In genomic region chr17:7246893-7247556, GRCm38 (mm10) we compare ENCODE assay signal across 21 mouse cellular contexts.
A peak's percentile ranks its signal among the peaks of the same experiment; 100 is the strongest.
DNase-seq lines count a peak whose midpoint lies in the region; TF ChIP-seq lines count a peak whose summit lies in the region.
"Had no signal": no experiment of that assay in that cellular context is flagged by ENCODE, and none has a peak within 500 bp of the region (broad histone marks: within the 10 kb centered on the region; RNA-seq: fewer than 3 reads in every experiment).

No protein-coding gene starts in this region.

- TF ChIP-seq CTCF in ES-Bruce4 (IDR thresholded peaks at IDR 0.05; ENCODE audit: low read depth, low read length): no peak
- TF ChIP-seq CTCF in brain, embryonic 14.5 days (IDR thresholded peaks at IDR 0.05; ENCODE audit: borderline replicate concordance, extremely low read depth, insufficient read depth, insufficient read length): no peak

- in situ Hi-C loops in ES-E14 (cut with MboI; ENCODE audit: low sequenced_read_pairs in 2 of 2, unreplicated experiment in 2 of 2): no loop called here

- H3K9me3 ChIP-seq in ES-Bruce4 (replicated peaks; ENCODE audit: control insufficient read depth, insufficient read depth, low read length, poor library complexity, severe bottlenecking) (no peaks in the 10 kb centered on the region), ES-E14 (ENCODE audit: control insufficient read depth, insufficient read depth, low read depth, low read length) (no peaks in the 10 kb centered on the region)
- H3K9me3 ChIP-seq in hindbrain, embryonic 10.5 days: no peaks in the 10 kb centered on the region
- H3K9me3 ChIP-seq: embryonic facial prominence, embryonic 15.5 days; forebrain, embryonic 12.5 days; heart, embryonic 10.5 days; hindbrain, embryonic 13.5 days had no signal

- peak; percentile 73 for DNase-seq in heart, adult 11 months
- no peak for DNase-seq in heart, adult 8-10 months (ENCODE audit: low spot score)
- DNase-seq in ES-E14 (ENCODE audit: low read depth, low spot score): peak; percentile 58
- peak; percentile 29 for DNase-seq in brain, embryonic 14.5 days (ENCODE audit: low read depth)
- DNase-seq in hindbrain, embryonic 10.5 days (ENCODE audit: low spot score): no peak
- no peak for DNase-seq in gastrocnemius, adult 8-10 months (ENCODE audit: low spot score in 2 of 2)
- DNase-seq: adrenal gland, postnatal 14 days; cerebellum, adult 18-20 months; cerebellum, postnatal 10 days; gastrocnemius, postnatal 25 days; heart, postnatal 10 days; heart, postnatal 4 days; kidney, adult 11 months; kidney, adult 9 months had no signal

- peaks cover 3% of the 10 kb centered on the region for H3K4me1 ChIP-seq in ES-Bruce4 (ENCODE audit: control insufficient read depth, insufficient read depth, low read length)
- H3K4me1 ChIP-seq in ES-E14 (ENCODE audit: control insufficient read depth in 2 of 2, insufficient read depth in 2 of 2, low read length in 2 of 2, poor library complexity in 1 of 2): no peaks in the 10 kb centered on the region
- no peaks in the 10 kb centered on the region for H3K4me1 ChIP-seq in hindbrain, embryonic 10.5 days (replicated peaks)
- H3K4me1 ChIP-seq: embryonic facial prominence, embryonic 15.5 days had no signal

- H3K4me3 ChIP-seq in ES-Bruce4 (ENCODE audit: low read depth, low read length): no peak overlapping the region
- H3K4me3 ChIP-seq in ES-E14 (ENCODE audit: insufficient read depth in 1 of 2, low read depth in 1 of 2, low read length in 2 of 2, poor library complexity in 1 of 2, severe bottlenecking in 1 of 2): no peak overlapping the region
- no peak overlapping the region for H3K4me3 ChIP-seq in hindbrain, embryonic 10.5 days
- H3K4me3 ChIP-seq: embryonic facial prominence, embryonic 15.5 days; erythroblast, embryonic 14.5 days; forebrain, embryonic 12.5 days; heart, embryonic 10.5 days; hindbrain, embryonic 13.5 days had no signal

- TF ChIP-seq EP300 in ES-Bruce4 (IDR thresholded peaks at IDR 0.05; ENCODE audit: insufficient read depth, low read depth, low read length): peak; percentile 50; the same call in 1 of the 2 replicates

- no peaks in the 10 kb centered on the region for H3K36me3 ChIP-seq in ES-Bruce4 (ENCODE audit: control insufficient read depth, insufficient read depth, low read length, poor library complexity, severe bottlenecking)
- peaks cover 8% of the 10 kb centered on the region; the same call in 1 of the 2 replicates for H3K36me3 ChIP-seq in ES-E14 (ENCODE audit: control insufficient read depth, insufficient read depth, low read length, poor library complexity, severe bottlenecking)
- peaks cover 31% of the 10 kb centered on the region for H3K36me3 ChIP-seq in hindbrain, embryonic 10.5 days

- no peak overlapping the region for H3K9ac ChIP-seq in ES-Bruce4 (ENCODE audit: low read depth, poor library complexity, severe bottlenecking)
- no peak overlapping the region for H3K9ac ChIP-seq in ES-E14 (ENCODE audit: insufficient read depth, low read depth, low read length, poor library complexity, severe bottlenecking)
- H3K9ac ChIP-seq: embryonic facial prominence, embryonic 15.5 days; forebrain, embryonic 12.5 days; hindbrain, embryonic 13.5 days had no signal

- H3K27ac ChIP-seq in ES-Bruce4 (ENCODE audit: insufficient read depth, low read length) (peak overlapping the region; percentile 52; the same call in 1 of the 2 replicates), ES-E14 (ENCODE audit: insufficient read depth, low read depth, low read length, poor library complexity, severe bottlenecking) (no peak overlapping the region)
- no peak overlapping the region for H3K27ac ChIP-seq in hindbrain, embryonic 10.5 days
- H3K27ac ChIP-seq: embryonic facial prominence, embryonic 15.5 days; forebrain, embryonic 12.5 days; heart, embryonic 10.5 days; hindbrain, embryonic 13.5 days; hindbrain, postnatal 0 days had no signal

- no peaks in the 10 kb centered on the region for H3K27me3 ChIP-seq in ES-Bruce4 (ENCODE audit: control insufficient read depth, insufficient read depth, low read length, poor library complexity, severe bottlenecking)
- H3K27me3 ChIP-seq in hindbrain, embryonic 10.5 days (ENCODE audit: insufficient read depth, poor library complexity, severe bottlenecking): no peaks in the 10 kb centered on the region
- H3K27me3 ChIP-seq: embryonic facial prominence, embryonic 15.5 days; forebrain, embryonic 12.5 days; hindbrain, embryonic 13.5 days had no signal

- TF ChIP-seq POLR2A in ES-Bruce4 (IDR thresholded peaks at IDR 0.05; ENCODE audit: insufficient read depth, low read length): no peak
- TF ChIP-seq POLR2A in brain, embryonic 14.5 days (IDR thresholded peaks at IDR 0.05; ENCODE audit: borderline replicate concordance, extremely low read depth, insufficient read depth, insufficient read length, poor library complexity, severe bottlenecking): no peak

- 59% methylated on average over 6 of the region's 6 CpGs for WGBS in hindbrain, embryonic 10.5 days

TF ChIP-seq in ES-E14, 5 proteins besides CTCF, POLR2A, EP300 and RAD21:
- TF ChIP-seq ZC3H11A (IDR thresholded peaks at IDR 0.05; ENCODE audit: borderline replicate concordance, low read depth, low read length) (no peak), MAFK (IDR thresholded peaks at IDR 0.05; ENCODE audit: insufficient read depth, low read depth, low read length) (no peak), ZNF384 (IDR thresholded peaks at IDR 0.05; ENCODE audit: low read depth, low read length) (no peak), CHD2 (IDR thresholded peaks at IDR 0.05; ENCODE audit: low read depth, low read length) (no peak), HCFC1 (IDR thresholded peaks at IDR 0.05; ENCODE audit: borderline replicate concordance, insufficient read depth, low read length) (no peak)

Comparison
In these comparisons a context has a peak if more than half of its experiments do, and no peak if none do; other contexts are left out.
1. DNase-seq: peak in heart, adult 11 months (single experiment), ES-E14 (single experiment) and brain, embryonic 14.5 days (single experiment); none in heart, adult 8-10 months (single experiment), hindbrain, embryonic 10.5 days (single experiment) and gastrocnemius, adult 8-10 months (0 of 2).